Mouse (Mus musculus) spleen, postnatal 36 days (tissue): Measurements from ENCODE around the gene Nadk.

Experiments used
- DNase-seq, 2 experiments: peaks; one replicate each; pipeline ENCODE4 v3.0.0; 2022; ENCODE audit warnings: low spot score in 2 of 2, mixed read lengths in 1 of 2

The Nadk gene

DNA sequence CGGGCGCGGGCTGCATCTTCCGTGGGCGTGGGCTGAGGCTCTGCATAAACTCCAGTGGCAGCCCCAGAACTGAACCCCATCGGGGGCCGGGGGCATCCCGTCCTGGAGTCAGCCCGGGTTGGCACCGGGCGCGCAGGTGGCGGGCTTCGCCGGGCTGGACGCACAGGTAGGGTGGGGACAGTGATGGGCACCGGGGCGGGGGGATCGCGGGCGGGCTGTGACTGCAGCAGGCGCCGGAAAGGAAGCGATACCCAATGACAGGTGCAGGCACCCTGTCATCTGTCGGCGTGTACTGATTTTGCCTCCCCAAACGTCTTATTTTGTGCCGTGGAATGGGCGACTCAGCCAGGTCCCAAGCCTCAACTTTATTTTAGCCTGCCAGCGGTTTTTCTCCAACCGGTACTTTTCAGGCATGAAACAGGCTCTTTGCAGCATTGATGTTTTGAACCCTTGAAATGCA lies 39.8 kb downstream of the Nadk start:
- no peak for DNase-seq

DNA sequence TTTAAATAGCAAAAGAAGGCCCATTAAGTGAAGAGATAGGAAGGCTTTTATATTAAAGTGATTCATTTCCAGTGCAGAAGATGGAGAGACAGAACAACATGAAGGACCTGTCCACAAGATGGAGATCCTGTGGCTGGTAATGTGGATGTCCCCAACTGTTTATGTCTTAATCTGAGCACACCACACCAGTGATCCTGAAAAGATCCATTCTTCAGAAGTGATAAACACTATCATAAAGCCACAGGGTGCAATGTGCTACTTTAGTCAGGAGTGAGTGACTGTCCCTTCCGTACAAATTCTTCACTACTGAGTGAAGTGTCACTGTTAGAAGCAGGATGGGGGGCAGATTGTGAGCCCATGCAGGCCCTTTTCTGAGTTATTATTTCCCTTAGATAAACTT lies 40.6 kb downstream of the Nadk start:
- DNase-seq, result no peak

DNA sequence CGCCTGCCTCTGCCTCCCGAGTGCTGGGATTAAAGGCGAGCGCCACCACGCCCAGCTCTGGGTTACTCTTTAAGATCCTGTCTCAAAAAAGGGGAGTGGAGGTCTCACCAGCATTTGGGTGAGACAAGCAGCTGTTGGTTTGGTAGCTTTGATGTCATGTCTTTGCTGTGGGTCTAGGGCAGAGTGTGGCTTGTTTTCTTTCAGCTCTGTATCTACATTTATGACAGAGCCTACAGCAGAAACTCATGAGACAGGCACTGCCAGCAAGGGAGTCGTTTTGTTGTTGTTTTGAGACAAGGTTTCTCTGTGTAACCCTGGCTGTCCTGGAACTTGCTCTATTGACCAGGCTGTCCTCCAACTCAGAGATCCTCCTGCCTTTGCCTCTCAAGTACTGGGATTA lies 41.6 kb downstream of the Nadk start:
- DNase-seq, result no peak

DNA sequence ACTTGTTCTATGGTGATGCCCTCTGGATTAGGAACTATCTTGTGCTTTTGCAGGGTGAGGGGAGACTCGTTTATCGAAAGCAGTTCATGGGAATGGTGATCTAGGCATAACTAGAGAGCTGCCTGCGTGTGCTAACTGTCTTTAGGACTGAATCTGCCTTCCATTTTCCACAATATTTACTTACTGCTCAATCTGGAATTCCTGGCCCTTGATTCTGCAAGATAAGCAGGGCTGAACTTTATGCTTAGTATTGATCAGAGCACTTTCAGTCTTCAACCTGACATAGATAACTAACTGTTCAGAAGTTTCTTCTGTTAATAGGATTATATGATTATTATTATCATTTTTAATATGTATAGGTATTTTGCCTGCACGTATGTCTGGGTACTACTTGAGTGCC lies 43.0 kb downstream of the Nadk start:
- DNase-seq, result no peak

DNA sequence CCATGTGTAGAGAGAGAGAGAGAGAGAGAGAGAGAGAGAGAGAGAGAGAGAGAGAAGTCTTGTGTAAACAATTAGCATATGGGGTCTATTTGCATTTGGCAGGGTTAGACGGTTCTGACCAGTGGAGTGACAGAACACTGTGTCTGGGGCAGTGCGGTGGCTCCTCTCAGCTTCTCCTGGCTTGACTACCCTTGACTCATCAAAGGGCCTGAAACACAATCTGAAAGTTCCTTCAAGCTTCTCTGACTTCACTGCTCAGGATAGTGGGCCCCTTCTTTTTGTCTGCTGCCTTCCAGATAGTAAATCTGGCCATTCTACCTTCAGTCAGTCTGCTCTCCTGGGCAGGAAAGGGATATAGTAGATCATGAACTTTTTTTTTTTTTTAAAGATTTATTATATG lies 44.6 kb downstream of the Nadk start:
- DNase-seq, result no peak

DNA sequence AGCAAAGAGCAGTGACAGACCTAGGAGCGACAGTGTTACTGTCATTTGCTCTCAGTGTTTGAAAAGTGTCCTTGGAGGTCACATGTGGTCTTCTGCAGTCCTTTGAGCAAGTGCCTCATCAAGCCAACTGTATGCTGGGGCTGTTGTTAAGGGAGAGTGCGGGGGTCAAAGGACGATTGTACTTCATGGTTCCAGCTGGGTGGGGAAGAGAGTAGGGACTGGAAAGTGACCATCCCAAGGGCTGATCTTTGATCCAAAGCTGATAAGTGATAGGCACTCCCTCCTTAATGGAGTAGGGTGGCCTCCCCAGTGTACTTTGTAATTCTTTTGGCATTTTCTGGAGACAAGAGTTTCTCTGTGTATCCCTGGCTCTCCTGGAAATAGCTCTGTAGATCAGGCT lies 49.7 kb downstream of the Nadk start:
- no peak for DNase-seq

DNA sequence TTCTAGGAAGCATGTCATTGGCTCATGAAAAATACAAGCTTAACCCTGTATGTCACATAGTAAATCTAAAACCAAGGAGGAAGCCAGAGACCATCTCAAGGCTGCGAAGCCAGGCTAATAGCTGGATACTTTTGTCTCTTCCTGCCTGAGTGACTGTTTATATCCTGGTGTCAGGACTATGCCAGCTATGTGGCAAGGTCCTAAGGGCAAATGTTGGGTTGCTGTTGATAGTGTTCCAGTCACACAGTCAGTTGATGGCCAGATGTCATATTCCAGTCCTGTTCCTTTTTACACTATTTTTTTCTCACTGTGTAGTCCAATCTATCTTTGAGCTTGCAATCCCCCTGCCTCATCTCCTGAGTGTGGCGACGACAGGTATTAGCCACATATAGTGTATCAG lies 51.1 kb downstream of the Nadk start:
- DNase-seq, result no peak

DNA sequence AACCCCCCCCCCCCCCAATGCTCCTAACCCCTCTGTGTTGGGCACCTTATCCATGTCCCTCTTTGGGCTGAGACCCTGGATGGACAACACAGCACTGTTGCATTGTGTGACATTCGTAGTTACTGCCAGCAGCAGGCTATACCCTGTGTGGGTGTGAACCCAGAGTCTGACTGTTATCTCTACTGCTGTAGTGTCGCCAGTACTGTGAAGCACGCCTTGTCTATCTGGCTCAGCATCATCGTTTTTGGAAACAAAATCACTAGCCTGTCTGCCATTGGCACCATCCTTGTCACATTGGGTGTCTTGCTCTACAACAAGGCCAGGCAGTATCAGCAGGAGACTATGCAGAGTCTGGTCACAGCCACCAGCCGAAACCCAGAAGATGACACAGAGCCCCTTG lies 56.1 kb downstream of the Nadk start:
- DNase-seq, result no peak

DNA sequence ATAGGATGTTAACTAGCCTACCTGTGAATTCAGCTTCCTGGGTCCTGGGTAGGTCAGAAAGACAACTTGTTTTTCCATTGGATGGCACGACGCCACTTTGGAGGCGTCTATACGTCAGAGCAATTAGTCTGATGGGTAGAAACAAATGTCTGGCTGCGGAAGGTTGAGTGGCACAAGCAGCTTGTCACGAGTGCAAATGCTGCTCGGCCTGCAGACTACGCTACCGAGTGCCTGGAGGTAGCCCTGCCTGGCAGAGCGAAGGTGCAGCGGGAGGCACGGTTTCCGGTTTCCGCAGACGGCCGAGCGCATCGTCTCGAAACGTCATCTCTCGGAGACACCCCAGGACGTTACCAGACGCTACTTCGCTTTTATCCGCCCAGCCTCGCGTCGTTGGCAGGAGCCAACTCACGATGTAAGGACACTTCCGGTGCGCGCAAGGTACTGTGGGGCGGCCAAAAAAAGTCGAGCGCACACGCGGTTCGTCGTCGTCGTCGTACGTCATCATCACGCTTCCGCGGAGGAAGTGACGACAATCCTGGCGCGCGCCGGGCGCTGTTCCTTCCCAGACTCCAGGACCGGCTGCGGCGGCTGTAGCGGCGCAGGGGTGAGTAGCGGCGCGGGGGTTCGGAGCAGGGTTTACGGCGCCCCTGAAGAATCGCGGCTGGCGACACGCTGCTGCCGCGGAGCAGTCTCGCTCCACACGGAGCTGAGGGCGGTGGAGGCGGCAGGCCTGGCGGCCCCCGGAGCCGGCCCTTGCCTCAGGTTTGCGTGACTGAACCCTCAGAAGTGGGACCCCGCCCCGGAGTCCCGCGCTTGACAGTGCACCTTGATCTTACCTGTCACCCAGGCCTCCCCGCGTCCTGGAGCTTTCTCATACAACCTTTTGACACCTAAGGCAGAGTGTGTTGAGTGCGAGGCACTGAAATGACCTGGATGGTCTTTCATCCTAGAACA lies 62.4 kb downstream of the Nadk start, which contains the start of gene Cdk11b:
TSS of gene Cdk11b (plus strand) at position 517 of the 954 bp plus-strand sequence.
- peak; percentile 97 for DNase-seq

DNA sequence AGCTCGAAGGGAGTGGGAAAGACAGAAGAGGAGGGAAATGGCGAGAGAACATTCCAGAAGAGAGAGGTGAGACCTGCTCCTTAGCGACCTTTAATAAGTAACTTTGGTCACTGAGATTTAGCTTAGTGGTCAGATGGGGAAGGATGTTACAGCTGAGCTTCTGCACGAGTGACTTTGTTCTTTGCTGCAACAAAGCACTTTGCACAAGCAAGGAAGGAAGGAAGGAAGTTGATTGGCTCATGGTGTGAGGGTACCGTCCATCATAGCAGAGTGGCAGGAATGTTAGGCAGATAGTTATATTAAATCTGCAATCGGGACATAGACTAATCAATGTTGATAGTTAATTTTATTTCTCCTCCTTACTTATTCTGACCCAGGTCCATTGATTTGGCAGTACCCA lies 68.1 kb downstream of the Nadk start:
- no peak for DNase-seq

DNA sequence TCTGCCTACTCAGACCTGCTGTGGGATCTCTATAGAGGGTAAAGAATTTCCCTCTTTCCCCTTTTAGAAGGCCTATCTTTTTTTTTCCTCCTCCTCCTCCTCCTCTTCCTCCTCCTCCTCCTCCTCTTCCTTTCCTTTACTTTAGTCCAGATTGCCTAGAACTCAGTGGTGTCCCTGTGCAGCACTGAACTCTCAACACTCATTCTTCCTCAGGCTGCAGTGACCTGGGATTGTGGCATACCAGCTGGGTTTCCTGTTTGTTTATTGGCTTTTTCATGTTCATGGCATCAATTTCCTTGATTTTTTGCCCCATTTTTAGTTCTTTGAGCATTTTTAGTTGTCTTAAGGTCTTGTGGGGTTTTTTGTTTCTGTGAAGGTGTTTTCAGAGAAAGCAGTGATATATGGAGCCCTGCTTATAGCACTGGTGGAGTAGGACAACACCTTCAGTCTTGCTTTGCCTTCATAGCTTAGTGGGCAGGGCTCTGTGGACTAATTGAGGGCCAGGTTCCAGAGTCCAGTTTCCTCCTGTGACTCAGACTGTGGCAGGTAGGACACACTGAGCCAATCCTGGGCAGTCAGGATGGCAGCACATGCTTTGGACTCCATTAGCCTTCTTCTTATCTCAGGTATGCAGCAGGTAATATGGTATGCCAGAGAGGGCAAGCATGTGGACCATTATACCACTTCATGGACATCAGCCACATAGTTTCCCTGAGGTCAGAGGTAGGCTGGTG lies 73.8 kb downstream of the Nadk start:
- no peak for DNase-seq
